Mouse (Mus musculus) lung, postnatal 0 days (tissue): ENCODE data around the gene Sar1b. TPM values are rescaled to one million over a fixed set of nuclear protein-coding genes. Genes with fewer than 3 reads are reported as not detected.
"Not testable (repeated sequence)": the region's sequence is repeated elsewhere in the genome, so short reads cannot be mapped to it uniquely, and the experiment has no call there.

Source experiments
- ATAC-seq: fragments of 200-750 bp; cut with Nextera tagmentation; 2 replicates; pipeline ENCODE4 v1.8.0; 2017; ENCODE audit warnings: moderate library complexity
- DNase-seq: peaks from one replicate; pipeline ENCODE4 v3.0.0-alpha.2; 2016; ENCODE audit warnings: low spot score
- H3K27ac ChIP-seq: fragments of 300-500 bp; sonication (generic); 2 replicates; pipeline ENCODE4 v1.5.1; 2014; ENCODE audit warnings: antibody characterized with exemption, mild to moderate bottlenecking, low read length, mixed read lengths
- H3K27me3 ChIP-seq: fragments of 300-500 bp; sonication (generic); replicated peaks from 2 replicates; pipeline ENCODE4 v1.6.1; 2014; ENCODE audit warnings: low read length, mixed read lengths; ENCODE audit not compliant: insufficient read depth
- H3K36me3 ChIP-seq: fragments of 300-500 bp; sonication (generic); 2 replicates; pipeline ENCODE4 v1.6.1; 2014; ENCODE audit warnings: low read length, mixed read lengths; ENCODE audit not compliant: insufficient read depth
- H3K4me1 ChIP-seq: fragments of 300-500 bp; sonication (generic); 2 replicates; pipeline ENCODE4 v1.6.1; 2014; ENCODE audit warnings: antibody characterized with exemption, low read depth, low read length, mixed read lengths; ENCODE audit not compliant: insufficient read depth
- H3K4me2 ChIP-seq: fragments of 300-500 bp; sonication (generic); replicated peaks from 2 replicates; pipeline ENCODE4 v1.6.1; 2014; ENCODE audit warnings: low read depth, mild to moderate bottlenecking, low read length, moderate library complexity, mixed read lengths
- H3K4me3 ChIP-seq: fragments of 300-500 bp; sonication (generic); 2 replicates; pipeline ENCODE4 v1.5.1; 2014; ENCODE audit warnings: low read depth, low read length
- H3K9ac ChIP-seq: fragments of 300-500 bp; sonication (generic); replicated peaks from 2 replicates; pipeline ENCODE4 v1.6.1; 2014; ENCODE audit warnings: low read depth, mild to moderate bottlenecking
- H3K9me3 ChIP-seq: fragments of 300-500 bp; sonication (generic); 2 replicates; pipeline ENCODE4 v1.6.1; 2016; ENCODE audit warnings: low read length, mixed read lengths
- CTCF ChIP-seq: IDR thresholded peaks from 2 replicates; pipeline ENCODE4 v1.5.1; 2016; ENCODE audit warnings: antibody characterized with exemption, mild to moderate bottlenecking
- EP300 ChIP-seq: IDR thresholded peaks from 2 replicates; pipeline ENCODE4 v1.6.1; 2016; ENCODE audit warnings: antibody characterized with exemption, mild to moderate bottlenecking, control low read depth
- WGBS: fragments of 180-500 bp; shearing (Covaris S2); extraction: QIAGEN DNeasy Blood & Tissue Kit; methylation state at CpG from one replicate; pipeline ENCODE4 v1.1.7; 2014; 5-methylcytosine and 5-hydroxymethylcytosine counted together
- polyA plus RNA-seq: library from polyadenylated mRNA; unstranded; fragments of >200 nt; fragmentation: Nextera tagmentation; extraction: Ambion mirVana; gene quantifications from 2 replicates; pipeline ENCODE4 v1.2.1, GENCODE M21; 2015

The Sar1b gene
- polyA plus RNA-seq, 1 experiment from 2014 or later: 125 TPM

DNA sequence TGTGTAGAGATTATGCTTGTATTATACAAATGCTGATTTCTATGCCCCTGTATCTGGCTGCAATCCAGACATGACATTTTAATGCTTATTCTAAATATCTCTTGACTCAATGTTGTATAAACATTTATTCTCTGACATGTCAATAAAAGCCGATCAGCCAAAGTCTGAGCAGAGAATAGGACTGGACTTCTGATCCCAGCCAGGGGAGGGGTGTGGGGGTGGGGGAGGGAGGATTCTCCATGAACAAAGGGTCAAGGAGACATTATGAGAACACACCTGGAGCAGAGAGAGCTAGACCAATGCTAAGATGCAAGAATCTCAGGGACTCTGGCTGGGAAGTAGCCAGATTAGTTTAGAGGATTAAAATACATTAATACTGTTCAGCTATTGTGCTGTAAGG, 17.4 kb upstream of the Sar1b start:
- Histone ChIP-seq H3K27ac (no peak overlapping the region), H3K4me3 (no peak overlapping the region), H3K4me1 (no peaks in the 10 kb centered on the region), H3K9me3 (no peaks in the 10 kb centered on the region), H3K36me3 (0 out of 2 replicates have a peak, but pooled peaks cover 6% of the 10 kb centered on the region), H3K4me2 (no peak overlapping the region), H3K27me3 (no peaks in the 10 kb centered on the region), H3K9ac (no peak overlapping the region)
- TF ChIP-seq EP300: no peak
- TF ChIP-seq CTCF: no peak
- no peak for ATAC-seq
- 29% methylated on average over 1 of the region's 1 CpGs for WGBS
- no peak for DNase-seq

DNA sequence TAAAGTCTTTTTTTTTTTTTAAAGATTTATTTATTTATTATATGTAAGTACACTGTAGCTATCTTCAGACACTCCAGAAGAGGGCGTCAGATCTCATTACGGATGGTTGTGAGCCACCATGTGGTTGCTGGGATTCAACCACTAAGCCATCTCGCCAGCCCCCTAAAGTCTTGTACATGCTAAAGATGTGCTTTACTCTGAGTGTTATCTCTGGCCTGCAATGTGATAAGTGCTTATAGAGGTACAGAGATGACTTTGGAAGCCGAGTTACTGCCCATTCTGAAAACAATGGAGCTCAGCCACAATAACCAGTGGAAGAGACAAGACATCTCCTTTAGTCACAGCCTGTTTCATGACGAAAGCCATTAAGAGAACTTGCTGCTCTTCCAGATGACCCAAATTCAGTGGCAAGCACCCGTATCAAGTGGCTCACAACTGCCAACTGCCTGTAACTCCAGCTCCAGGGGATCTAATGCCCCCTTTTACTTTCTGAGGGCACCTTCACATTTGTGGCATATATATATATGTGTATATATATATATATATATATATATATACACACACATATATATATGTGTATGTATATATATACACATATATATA, 11.8 kb upstream of the Sar1b start:
- not testable (repeated sequence) for H3K4me1 ChIP-seq, H3K4me3 ChIP-seq, H3K27me3 ChIP-seq, H3K27ac ChIP-seq, H3K4me2 ChIP-seq, H3K9me3 ChIP-seq, DNase-seq, H3K36me3 ChIP-seq, ATAC-seq, H3K9ac ChIP-seq
- WGBS: 79% methylated on average over 6 of the region's 6 CpGs

DNA sequence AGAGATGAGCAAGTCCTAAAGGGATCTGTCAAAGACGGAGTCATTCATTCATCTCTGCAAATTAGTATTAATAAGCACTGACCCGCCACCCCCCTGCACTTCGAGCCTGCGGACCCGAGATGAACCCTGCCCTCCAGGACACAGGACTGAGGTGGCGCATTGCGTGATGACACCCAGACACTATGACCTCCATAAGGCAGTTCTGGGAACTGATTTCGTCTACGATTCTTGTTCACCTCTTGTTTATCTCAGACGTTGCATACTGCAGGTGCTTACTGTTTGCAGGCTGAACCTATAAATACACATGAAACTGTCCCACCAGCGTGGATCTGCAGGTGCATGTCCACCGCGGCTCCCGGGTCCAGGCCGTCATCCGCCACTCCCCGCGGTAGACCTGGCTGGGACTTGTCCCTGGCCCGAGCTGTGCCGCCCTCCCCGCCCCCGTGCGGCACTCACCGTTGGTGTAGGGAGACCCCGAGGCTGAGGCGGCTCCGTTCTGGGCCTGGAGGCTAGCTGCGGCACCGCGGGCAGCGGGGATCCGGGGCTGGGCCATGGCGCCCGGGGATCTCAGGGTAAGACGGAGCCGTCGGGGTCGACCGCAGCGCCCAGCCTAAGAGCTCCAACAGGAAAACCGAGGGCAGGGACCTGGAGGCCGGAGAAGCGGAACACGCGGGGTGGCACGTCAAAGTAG, 7.7 kb upstream of the Sar1b start:
- peak overlapping the region; percentile 96 for H3K9ac ChIP-seq
- peak; percentile 55 for ATAC-seq
- no peaks in the 10 kb centered on the region for H3K36me3 ChIP-seq
- H3K4me1 ChIP-seq: peaks cover 10% of the 10 kb centered on the region
- 1% methylated on average over 46 of the region's 46 CpGs for WGBS
- H3K4me2 ChIP-seq: peak overlapping the region; percentile 92
- no peaks in the 10 kb centered on the region for H3K27me3 ChIP-seq
- DNase-seq: no peak
- no peak for TF ChIP-seq EP300
- TF ChIP-seq CTCF: peak; percentile 10; the same call in 1 of the 2 replicates
- peak overlapping the region; percentile 94 for H3K4me3 ChIP-seq
- H3K9me3 ChIP-seq: no peaks in the 10 kb centered on the region
- H3K27ac ChIP-seq: peak overlapping the region; percentile 88

DNA sequence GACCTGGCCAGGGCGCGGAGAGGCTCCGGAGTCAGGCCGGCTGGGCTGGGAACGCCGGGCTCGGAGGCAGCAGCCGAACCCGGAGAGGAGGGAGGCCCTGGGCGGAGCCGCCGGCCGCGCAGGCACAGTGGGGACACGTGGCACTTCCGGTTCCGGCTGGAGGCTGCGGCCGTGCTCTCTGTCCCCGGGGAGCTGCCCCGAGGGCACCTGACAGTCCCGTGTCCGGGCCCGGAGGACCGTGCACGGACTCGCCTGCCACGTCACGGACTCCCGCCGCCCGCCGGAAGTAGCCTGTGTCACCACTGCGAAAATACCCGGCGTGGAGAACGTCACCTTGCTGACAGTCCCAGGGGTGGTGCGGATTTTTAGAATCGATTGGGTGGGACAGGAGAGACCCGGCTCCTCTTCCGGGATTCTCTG, 7.1 kb upstream of the Sar1b start:
- WGBS: under 1% methylated on average over 41 of the region's 41 CpGs
- no peaks in the 10 kb centered on the region for H3K9me3 ChIP-seq
- DNase-seq: peak; percentile 96
- H3K4me3 ChIP-seq: peak overlapping the region; percentile 94
- peak overlapping the region; percentile 92 for H3K4me2 ChIP-seq
- ATAC-seq: peak; percentile 97
- H3K9ac ChIP-seq: peak overlapping the region; percentile 96
- no peaks in the 10 kb centered on the region for H3K36me3 ChIP-seq
- peaks cover 10% of the 10 kb centered on the region for H3K4me1 ChIP-seq
- TF ChIP-seq CTCF (no peak), EP300 (no peak)
- peak overlapping the region; percentile 88 for H3K27ac ChIP-seq
- no peaks in the 10 kb centered on the region for H3K27me3 ChIP-seq

DNA sequence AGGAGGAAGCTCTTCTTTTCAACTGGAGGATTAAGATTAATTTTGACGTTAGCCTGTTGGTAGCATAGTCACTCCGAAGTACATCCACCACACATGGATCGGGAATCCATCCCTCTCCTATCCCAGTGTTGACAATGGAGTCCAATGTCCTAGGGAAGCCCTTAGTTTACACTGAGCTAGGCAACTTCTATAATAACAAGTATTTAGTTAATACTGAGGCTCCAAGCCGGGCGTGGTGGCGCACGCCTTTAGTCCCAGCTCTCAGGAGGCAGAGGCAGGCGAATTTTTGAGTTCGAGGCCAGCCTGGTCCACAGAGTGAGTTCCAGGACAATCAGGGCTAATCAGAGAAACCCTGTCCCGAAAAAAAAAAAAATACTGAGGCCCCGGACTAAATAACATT, 6.5 kb upstream of the Sar1b start:
- Histone ChIP-seq H3K27me3 (no peaks in the 10 kb centered on the region), H3K9ac (peak overlapping the region; percentile 96; the same call in 1 of the 2 replicates), H3K36me3 (no peaks in the 10 kb centered on the region), H3K4me2 (peak overlapping the region; percentile 92), H3K4me3 (peak overlapping the region; percentile 94), H3K27ac (peak overlapping the region; percentile 88), H3K4me1 (peaks cover 10% of the 10 kb centered on the region), H3K9me3 (no peaks in the 10 kb centered on the region)
- no peak for TF ChIP-seq EP300
- no peak for TF ChIP-seq CTCF
- ATAC-seq: no peak
- WGBS: 73% methylated on average over 11 of the region's 11 CpGs
- DNase-seq: no peak

DNA sequence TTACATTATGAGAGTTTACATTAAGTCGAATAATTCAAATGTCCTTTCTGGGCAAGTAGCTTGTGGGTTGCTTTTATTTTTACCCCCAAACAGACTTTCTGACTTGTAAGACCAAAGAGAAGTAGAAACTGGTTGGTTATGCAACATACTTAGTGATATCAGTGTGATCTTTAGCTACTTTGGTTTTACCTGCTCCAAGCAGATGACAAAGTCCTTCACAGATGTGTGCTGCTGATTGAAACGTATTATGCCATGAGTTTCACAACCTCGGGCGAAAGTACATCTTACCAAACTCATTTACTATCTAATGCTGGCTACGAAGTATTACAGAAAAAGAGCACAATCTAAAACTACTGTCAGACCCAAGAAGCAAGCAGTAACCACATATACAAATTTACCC, 5.9 kb upstream of the Sar1b start:
- H3K4me3 ChIP-seq: no peak overlapping the region
- 72% methylated on average over 5 of the region's 5 CpGs for whole genome bisulfite sequencing
- TF ChIP-seq EP300 (no peak), CTCF (no peak)
- H3K9me3 ChIP-seq: no peaks in the 10 kb centered on the region
- no peak overlapping the region for H3K27ac ChIP-seq
- H3K9ac ChIP-seq: no peak overlapping the region
- no peak overlapping the region for H3K4me2 ChIP-seq
- H3K4me1 ChIP-seq: peaks cover 10% of the 10 kb centered on the region
- H3K27me3 ChIP-seq: no peaks in the 10 kb centered on the region
- ATAC-seq (no peak), DNase-seq (peak; percentile 49)
- no peaks in the 10 kb centered on the region for H3K36me3 ChIP-seq

DNA sequence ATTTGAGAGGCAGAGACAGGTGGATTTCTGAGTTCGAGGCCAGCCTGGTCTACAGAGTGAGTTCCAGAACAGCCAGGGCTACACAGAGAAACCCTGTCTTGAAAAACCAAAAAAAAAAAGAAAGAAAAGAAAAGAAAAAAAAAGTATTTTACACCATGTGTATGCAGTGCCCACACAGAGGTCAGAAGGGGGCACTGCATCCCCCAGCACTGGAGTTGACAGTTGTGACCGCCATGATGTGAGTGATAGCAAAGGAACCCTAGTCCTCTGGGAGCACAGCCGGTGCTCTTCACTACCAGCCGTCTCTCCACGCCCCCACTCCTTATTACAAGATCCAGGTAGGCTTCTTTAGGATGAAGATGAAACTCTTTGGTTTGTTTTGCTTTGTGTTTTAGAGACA, 5.3 kb upstream of the Sar1b start:
- peaks cover 13% of the 10 kb centered on the region for H3K4me1 ChIP-seq
- H3K27me3 ChIP-seq, H3K9me3 ChIP-seq, H3K4me2 ChIP-seq, ATAC-seq, H3K36me3 ChIP-seq, DNase-seq, H3K9ac ChIP-seq, H3K4me3 ChIP-seq, H3K27ac ChIP-seq: not testable (repeated sequence)
- 85% methylated on average over 5 of the region's 5 CpGs for WGBS
